Mouse (Mus musculus): ENCODE measurements around the gene Lsm14a. TPM values are rescaled to one million over a fixed set of nuclear protein-coding genes. Genes with fewer than 3 reads are reported as not detected.
"Not testable (repeated sequence)": the region's sequence is repeated elsewhere in the genome, so short reads cannot be mapped to it uniquely, and the experiment has no call there.

The Lsm14a gene
- polyA plus RNA-seq, 1 experiment from 2014 or later = 87.5 TPM

DNA sequence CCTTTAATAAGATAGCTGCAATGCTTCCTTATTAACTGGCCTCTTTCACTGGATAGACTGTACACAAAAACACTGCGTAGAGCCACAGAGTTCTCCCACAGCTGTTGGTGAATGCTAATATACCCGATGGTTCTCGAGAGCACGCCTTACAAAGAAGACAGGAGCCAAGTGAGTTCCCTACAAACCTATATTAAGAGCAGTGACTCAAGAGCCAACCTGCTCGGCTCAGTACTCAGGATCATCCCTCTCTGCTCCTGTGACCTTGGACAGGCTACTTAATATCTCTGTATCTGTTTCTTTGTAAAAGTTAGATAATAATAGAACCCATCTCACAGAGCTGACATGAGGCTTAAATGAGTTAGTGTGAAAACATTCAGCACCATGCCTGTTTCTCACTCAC lies 42.9 kb downstream of the Lsm14a start:
- no peak overlapping the region for H3K27ac ChIP-seq (replicated peaks)
- no peak overlapping the region for H3K4me3 ChIP-seq
- H3K27me3 ChIP-seq (replicated peaks; ENCODE audit: low read depth, poor library complexity, severe bottlenecking) = no peaks in the 10 kb centered on the region
- 94% methylated on average over 5 of the region's 5 CpGs for WGBS
- H3K36me3 ChIP-seq (replicated peaks) = peaks cover 100% of the 10 kb centered on the region
- DNase-seq (ENCODE audit: low spot score) = no peak
- no peaks in the 10 kb centered on the region for H3K4me1 ChIP-seq
- no peaks in the 10 kb centered on the region for H3K9me3 ChIP-seq

DNA sequence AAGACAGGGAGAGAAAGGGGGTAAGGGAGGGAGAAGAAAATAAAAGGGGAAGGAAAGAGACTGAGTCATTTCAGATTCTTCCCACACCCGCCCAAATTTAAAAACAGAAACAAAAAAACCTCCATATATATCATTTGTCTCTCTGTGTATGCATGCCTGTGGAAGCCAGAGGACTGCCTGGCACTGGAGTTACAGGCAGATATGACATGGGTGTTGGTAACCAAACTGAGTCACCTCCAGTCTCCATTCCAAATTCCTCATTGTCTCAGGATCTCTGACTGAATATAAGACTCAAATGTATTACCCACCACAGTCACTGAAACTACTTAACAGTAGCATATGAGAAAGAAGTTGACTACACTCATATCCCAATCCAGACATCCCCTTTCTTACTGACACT lies 45.1 kb downstream of the Lsm14a start:
- Histone ChIP-seq H3K4me3 (no peak overlapping the region), H3K27ac (replicated peaks) (no peak overlapping the region), H3K9me3 (no peaks in the 10 kb centered on the region), H3K27me3 (replicated peaks; ENCODE audit: low read depth, poor library complexity, severe bottlenecking) (no peaks in the 10 kb centered on the region), H3K4me1 (no peaks in the 10 kb centered on the region), H3K36me3 (replicated peaks) (peaks cover 100% of the 10 kb centered on the region)
- 85% methylated on average over 1 of the region's 1 CpGs for WGBS
- DNase-seq (ENCODE audit: low spot score) = no peak

DNA sequence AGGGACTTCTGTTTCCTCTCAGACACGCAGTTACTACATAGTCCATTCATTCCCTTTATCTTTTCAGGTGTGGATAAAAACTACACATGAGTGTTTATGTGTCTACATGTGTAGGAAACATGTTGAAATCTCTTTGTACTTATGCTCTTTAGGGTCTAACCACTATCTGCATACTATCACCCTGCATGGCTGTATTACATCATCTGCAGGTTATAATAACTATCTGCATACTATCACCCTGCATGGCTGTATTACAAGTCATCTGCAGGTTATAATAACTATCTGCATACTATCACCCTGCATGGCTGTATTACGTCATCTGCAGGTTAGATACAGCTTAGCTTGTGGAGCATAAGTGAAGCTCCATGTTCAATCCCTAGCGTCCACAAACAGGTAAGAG lies 46.1 kb downstream of the Lsm14a start:
- peaks cover 100% of the 10 kb centered on the region for H3K36me3 ChIP-seq (replicated peaks)
- H3K4me3 ChIP-seq = no peak overlapping the region
- no peak for DNase-seq (ENCODE audit: low spot score)
- H3K4me1 ChIP-seq = no peaks in the 10 kb centered on the region
- H3K9me3 ChIP-seq = no peaks in the 10 kb centered on the region
- WGBS = 94% methylated on average over 3 of the region's 3 CpGs
- H3K27me3 ChIP-seq (replicated peaks; ENCODE audit: low read depth, poor library complexity, severe bottlenecking) = no peaks in the 10 kb centered on the region
- H3K27ac ChIP-seq (replicated peaks) = no peak overlapping the region

DNA sequence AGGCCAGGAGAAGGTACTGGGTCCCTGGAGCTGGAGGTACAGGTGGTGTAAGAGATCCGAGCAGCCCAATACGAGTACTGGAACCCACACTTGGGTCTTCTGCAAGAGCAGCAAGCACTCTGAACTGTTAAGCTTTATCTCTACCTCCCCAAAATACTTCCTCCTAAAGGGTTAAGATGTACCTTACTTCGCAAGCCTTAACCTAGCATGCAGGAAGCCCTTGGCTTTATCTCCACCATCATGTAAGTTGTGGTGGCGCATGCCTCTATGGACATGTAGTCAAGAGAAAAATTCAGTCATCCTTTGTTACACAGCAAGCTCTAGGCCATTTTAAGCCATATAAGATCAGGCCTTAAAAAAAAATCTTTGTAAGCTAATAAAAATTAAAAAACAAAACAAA lies 46.6 kb downstream of the Lsm14a start:
- Histone ChIP-seq H3K4me3 (no peak overlapping the region), H3K27ac (replicated peaks) (no peak overlapping the region), H3K9me3 (no peaks in the 10 kb centered on the region), H3K36me3 (replicated peaks) (peaks cover 100% of the 10 kb centered on the region), H3K4me1 (no peaks in the 10 kb centered on the region), H3K27me3 (replicated peaks; ENCODE audit: low read depth, poor library complexity, severe bottlenecking) (no peaks in the 10 kb centered on the region)
- 93% methylated on average over 4 of the region's 4 CpGs for WGBS
- no peak for DNase-seq (ENCODE audit: low spot score)

DNA sequence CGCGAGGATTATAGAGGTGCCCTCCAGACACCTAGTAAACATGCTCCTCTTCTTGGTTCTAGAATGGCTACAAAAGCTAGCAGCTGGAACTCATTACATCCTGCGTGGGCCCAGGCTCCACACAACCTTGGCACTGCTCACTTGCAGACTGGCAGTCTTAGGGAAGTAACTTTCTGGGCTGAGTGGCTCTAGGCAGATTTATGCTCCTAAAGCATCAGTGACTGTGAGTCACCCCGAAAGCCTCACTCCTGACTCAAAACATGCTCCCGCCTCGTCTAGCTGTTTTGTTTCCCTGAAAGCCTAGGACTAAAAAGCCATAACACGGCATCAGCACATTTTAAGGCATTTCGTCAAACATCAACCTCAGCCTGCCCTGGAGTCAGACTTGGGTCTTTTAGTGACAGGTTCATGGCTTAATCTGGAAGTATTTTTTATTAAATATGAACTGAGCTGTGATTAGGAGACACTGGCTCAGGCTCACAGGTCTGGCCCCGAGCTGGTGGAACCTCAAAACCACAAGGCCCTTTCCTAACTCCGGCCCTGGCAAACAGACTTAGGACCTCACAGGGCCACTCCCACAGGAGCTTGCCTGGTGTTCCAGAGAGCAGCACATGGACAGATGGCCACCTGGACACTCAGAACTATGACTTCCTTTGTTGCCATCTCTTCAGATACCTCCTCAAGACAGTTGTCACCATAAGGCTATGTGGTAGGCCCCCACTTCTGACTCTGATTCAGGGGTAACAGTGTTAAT lies 50.9 kb downstream of the Lsm14a start:
- no peaks in the 10 kb centered on the region for H3K9me3 ChIP-seq
- H3K4me3 ChIP-seq = no peak overlapping the region
- WGBS = 90% methylated on average over 10 of the region's 10 CpGs
- H3K27ac ChIP-seq (replicated peaks) = no peak overlapping the region
- no peak for DNase-seq (ENCODE audit: low spot score)
- H3K4me1 ChIP-seq = peaks cover 15% of the 10 kb centered on the region
- H3K36me3 ChIP-seq (replicated peaks) = peaks cover 85% of the 10 kb centered on the region
- H3K27me3 ChIP-seq (replicated peaks; ENCODE audit: low read depth, poor library complexity, severe bottlenecking) = no peaks in the 10 kb centered on the region

DNA sequence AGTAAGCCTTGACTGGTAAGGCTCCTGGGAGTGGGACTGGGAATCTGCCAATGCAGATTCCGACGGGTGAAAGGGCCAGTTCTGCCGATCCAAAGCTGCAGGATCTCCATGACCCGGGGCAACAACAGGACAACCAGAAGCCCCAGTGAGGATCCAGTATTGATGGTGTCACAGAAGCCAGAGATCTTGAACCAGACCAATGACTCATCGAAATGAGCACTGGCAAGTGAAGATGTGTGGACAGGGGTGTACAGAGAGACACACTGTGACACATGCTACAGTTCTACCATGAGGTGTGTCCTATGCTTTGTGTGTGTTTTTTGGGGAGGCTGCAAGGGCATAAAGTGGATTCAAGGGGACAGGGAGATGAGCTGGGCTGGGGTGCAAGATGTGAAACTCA lies 52.3 kb downstream of the Lsm14a start:
- DNase-seq (ENCODE audit: low spot score) = no peak
- Histone ChIP-seq H3K4me3 (no peak overlapping the region), H3K4me1 (peaks cover 15% of the 10 kb centered on the region), H3K27me3 (replicated peaks; ENCODE audit: low read depth, poor library complexity, severe bottlenecking) (no peaks in the 10 kb centered on the region), H3K36me3 (replicated peaks) (peaks cover 71% of the 10 kb centered on the region), H3K27ac (replicated peaks) (no peak overlapping the region), H3K9me3 (0 out of 2 replicates have a peak, but pooled peaks cover 6% of the 10 kb centered on the region)
- WGBS = 92% methylated on average over 5 of the region's 5 CpGs

DNA sequence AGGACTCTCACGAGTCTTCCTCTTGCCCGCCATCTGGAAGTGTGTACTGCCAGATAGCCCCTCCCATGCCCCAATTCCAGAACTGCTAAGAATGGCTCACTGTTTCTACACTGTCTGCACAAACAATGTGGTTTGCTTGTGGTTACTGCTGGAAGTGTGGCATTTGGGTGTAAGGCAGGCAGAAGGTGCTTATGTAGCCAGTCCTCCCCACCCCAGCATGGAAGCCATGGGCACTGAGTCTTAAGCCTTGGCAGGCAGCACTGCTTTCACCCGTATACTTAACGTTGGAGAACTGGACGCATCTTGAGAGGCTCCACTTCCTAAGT lies 54.0 kb downstream of the Lsm14a start:
- WGBS = 80% methylated on average over 5 of the region's 5 CpGs
- no peak overlapping the region for H3K4me3 ChIP-seq
- H3K27ac ChIP-seq (replicated peaks) = no peak overlapping the region
- H3K27me3 ChIP-seq (replicated peaks; ENCODE audit: low read depth, poor library complexity, severe bottlenecking) = no peaks in the 10 kb centered on the region
- 0 out of 2 replicates have a peak, but pooled peaks cover 6% of the 10 kb centered on the region for H3K9me3 ChIP-seq
- peaks cover 54% of the 10 kb centered on the region for H3K36me3 ChIP-seq (replicated peaks)
- DNase-seq (ENCODE audit: low spot score) = peak; percentile 26
- peaks cover 15% of the 10 kb centered on the region for H3K4me1 ChIP-seq

DNA sequence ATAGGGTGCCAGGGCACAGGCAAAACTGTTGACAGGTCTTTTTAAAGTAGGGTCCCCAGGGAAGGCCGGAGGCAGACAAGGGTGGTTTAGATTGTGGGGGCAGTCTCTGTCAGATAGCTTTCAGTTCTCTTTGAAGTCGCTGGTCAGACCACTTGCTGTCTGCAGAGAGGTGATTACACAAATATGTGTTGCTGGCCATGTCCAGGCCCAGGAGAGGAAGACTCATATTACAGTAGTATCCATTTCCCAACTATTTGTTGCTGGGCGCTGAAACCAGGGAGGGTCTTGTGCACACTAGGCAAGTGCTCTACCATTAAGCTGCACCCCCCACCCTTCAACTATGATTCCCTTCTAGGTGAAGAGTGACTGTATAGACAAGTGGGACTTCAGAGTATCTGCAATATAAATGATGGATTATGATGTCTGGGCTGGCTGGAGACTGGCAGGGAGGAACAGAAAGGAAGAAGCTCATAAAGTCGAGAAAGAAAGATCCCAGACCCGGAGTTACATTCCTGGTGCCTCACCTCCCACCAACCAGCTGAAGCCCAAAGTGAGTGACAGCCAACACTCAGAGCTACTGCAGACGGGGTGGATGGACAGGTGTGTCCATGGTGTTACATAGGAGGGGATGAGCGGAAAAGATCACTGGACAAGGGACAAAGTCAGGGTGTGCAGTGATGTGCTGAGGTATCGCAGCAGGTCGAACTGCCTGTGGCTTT lies 54.5 kb downstream of the Lsm14a start:
- DNase-seq (ENCODE audit: low spot score) = peak; percentile 34
- Histone ChIP-seq H3K36me3 (replicated peaks) (peaks cover 49% of the 10 kb centered on the region), H3K27ac (replicated peaks) (no peak overlapping the region), H3K27me3 (replicated peaks; ENCODE audit: low read depth, poor library complexity, severe bottlenecking) (no peaks in the 10 kb centered on the region), H3K4me1 (peaks cover 15% of the 10 kb centered on the region), H3K4me3 (no peak overlapping the region), H3K9me3 (0 out of 2 replicates have a peak, but pooled peaks cover 6% of the 10 kb centered on the region)
- WGBS = 69% methylated on average over 9 of the region's 9 CpGs

DNA sequence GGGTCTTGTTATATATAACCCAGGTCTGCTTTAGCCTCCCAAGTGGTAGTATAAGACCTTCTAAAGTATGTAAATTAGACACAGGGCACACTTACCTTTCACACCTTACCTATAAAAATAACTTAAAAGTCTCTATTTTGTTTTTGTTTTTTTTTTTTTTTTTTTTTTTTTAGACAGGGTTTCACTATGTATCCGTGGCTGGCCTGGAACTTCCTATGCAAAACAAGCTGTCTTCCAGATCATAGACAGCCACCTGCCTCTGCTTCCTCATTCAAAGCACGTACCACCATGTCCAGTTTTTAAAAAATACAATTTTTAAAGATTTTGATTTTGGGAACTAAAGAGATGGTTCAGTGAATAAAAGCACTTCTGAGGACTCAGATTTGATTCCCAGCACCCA lies 55.8 kb downstream of the Lsm14a start:
- Histone ChIP-seq H3K9me3 (0 out of 2 replicates have a peak, but pooled peaks cover 6% of the 10 kb centered on the region), H3K36me3 (replicated peaks) (peaks cover 36% of the 10 kb centered on the region), H3K4me3 (no peak overlapping the region), H3K27ac (replicated peaks) (no peak overlapping the region), H3K4me1 (peaks cover 15% of the 10 kb centered on the region), H3K27me3 (replicated peaks; ENCODE audit: low read depth, poor library complexity, severe bottlenecking) (no peaks in the 10 kb centered on the region)
- no peak for DNase-seq (ENCODE audit: low spot score)
- WGBS = 81% methylated on average over 2 of the region's 2 CpGs

DNA sequence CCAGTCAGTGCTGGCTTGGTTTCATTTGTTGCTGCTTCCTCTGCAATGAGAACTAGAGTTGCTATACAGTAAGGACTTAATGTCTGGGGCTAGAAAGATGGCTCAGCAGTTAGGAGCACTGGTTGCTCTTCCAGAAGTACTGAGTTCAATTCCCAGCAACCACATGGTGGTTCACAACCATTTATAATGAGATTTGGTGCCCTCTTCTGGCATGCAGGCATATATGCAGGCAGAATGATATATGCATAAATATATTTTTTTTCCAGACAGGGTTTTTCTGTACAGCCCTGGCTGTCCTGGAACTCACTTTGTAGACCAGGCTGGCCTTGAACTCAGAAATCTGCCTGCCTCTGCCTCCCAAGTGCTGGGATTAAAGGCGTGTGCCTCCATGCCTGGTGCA lies 56.6 kb downstream of the Lsm14a start:
- DNase-seq (ENCODE audit: low spot score) = not testable (repeated sequence)
- H3K4me1 ChIP-seq = peaks cover 15% of the 10 kb centered on the region

DNA sequence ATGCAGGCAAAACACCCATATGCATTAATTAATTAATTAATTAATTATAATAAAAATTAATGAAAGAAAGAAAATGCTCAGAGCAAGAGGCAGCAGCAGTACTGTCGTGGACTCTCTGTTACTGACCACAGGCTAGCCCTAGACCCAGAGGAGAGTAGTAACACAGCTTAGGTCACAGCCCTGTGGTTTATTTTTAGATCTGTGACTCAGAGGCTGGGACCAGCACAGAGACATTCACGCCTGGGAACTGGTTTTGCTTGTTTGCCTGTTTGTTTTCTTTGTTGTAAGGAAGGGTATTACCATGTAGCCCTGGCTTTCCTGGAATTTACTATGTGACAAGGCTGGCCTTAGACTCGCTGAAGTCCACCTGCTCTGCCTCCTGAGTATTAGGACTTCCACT lies 65.6 kb downstream of the Lsm14a start:
- WGBS = 67% methylated on average over 3 of the region's 3 CpGs

More for the DNA sequence above, 56.6 kb downstream of the Lsm14a start:
- not testable (repeated sequence) for H3K27me3 ChIP-seq (replicated peaks; ENCODE audit: low read depth, poor library complexity, severe bottlenecking); H3K9me3 ChIP-seq; H3K27ac ChIP-seq (replicated peaks); H3K4me3 ChIP-seq
- H3K36me3 ChIP-seq (replicated peaks) = peaks cover 28% of the 10 kb centered on the region
- WGBS = 82% methylated on average over 1 of the region's 1 CpGs

DNA sequence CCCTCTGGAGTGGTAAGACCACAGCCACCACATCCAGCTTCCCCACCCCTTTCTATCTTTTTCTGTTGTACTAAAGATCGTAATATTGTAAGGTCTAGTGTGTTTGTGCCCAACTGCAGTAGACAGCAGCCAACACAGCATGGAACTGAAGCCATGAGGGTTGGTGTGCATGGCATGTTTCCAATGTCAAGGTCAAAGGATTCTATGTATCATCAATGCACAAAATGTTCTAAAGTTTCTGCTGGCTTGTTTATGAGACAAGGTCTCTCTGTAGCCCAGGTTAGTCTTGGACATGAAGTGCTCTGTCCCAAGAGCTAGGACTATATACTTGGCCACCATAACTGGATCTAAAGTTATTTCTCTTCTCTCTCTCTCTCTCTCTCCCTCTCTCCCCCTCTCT lies 68.3 kb downstream of the Lsm14a start:
- WGBS = 92% methylated on average over 1 of the region's 1 CpGs
- H3K27ac ChIP-seq (replicated peaks) = no peak overlapping the region
- H3K27me3 ChIP-seq (replicated peaks; ENCODE audit: low read depth, poor library complexity, severe bottlenecking) = no peaks in the 10 kb centered on the region
- no peaks in the 10 kb centered on the region for H3K9me3 ChIP-seq
- peaks cover 5% of the 10 kb centered on the region; the same call in 1 of the 2 replicates for H3K4me1 ChIP-seq
- no peaks in the 10 kb centered on the region for H3K36me3 ChIP-seq (replicated peaks)
- DNase-seq (ENCODE audit: low spot score) = no peak
- no peak overlapping the region for H3K4me3 ChIP-seq

More for the DNA sequence above, 65.6 kb downstream of the Lsm14a start:
- Histone ChIP-seq H3K9me3 (no peaks in the 10 kb centered on the region), H3K27ac (replicated peaks) (no peak overlapping the region), H3K27me3 (replicated peaks; ENCODE audit: low read depth, poor library complexity, severe bottlenecking) (no peaks in the 10 kb centered on the region), H3K4me1 (no peaks in the 10 kb centered on the region), H3K4me3 (no peak overlapping the region), H3K36me3 (replicated peaks) (no peaks in the 10 kb centered on the region)
- no peak for DNase-seq (ENCODE audit: low spot score)

DNA sequence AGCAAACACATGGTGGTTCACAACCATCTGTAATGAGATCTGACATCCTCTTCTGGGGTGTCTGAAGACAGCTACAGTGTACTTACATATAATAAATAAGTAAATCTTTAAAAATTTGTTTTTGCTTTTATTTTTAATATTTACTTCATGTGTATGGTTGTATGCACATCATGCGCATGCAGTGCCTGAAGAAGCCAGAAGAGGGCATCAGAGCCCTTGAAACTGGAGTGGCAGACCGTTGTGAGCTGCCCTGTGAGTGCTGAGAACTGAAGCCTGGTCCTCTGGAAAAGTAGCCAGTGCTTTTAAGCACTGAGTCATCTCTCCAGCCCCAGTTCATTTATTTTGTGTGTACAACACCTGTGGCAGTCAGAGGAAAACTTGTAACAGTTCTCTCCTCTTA lies 69.1 kb downstream of the Lsm14a start:
- DNase-seq (ENCODE audit: low spot score) = no peak
- H3K4me3 ChIP-seq = no peak overlapping the region

More for the DNA sequence above, 69.1 kb downstream of the Lsm14a start:
- peaks cover 6% of the 10 kb centered on the region; the same call in 1 of the 2 replicates for H3K4me1 ChIP-seq
- no peak overlapping the region for H3K27ac ChIP-seq (replicated peaks)
- WGBS = 91% methylated on average over 2 of the region's 2 CpGs
- no peaks in the 10 kb centered on the region for H3K27me3 ChIP-seq (replicated peaks; ENCODE audit: low read depth, poor library complexity, severe bottlenecking)
- no peaks in the 10 kb centered on the region for H3K9me3 ChIP-seq
- H3K36me3 ChIP-seq (replicated peaks) = no peaks in the 10 kb centered on the region

Data from embryonic facial prominence, embryonic 10.5 days (tissue).